In the genomic region with DNA sequence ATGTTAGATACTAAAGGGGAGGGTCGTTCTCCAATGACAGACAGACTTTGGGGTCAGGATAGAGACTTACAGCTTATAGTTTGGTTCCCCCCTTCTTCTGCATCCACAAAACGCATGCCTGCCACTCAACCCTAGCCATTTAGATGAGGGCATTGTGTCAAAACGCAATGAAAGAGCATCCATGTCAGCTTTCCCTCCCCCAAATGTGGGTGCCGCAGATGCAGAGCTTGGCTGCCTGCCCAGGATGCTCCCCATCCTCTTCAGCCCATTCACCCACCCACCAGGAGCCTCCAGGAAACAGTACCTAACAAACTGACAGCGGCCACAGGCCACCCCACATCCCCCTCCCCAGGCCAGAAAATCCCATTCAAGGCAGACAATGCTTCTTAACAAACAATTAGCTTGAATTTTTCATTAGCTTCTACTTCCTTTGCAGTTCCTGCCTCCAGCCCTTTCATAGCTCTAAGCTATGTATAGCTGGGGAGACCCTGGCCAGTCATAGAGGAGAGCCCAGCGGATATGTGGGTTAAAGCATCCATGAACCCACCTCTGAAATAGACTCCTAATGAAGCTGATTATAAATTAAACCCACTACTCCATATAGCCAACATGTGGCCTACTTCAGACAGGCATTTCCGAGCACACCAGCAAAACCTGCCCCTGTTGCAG, we compare ENCODE assay signal across 20 mouse cellular contexts. TPM values are rescaled to one million over a fixed set of nuclear protein-coding genes. Genes with fewer than 3 reads are reported as not detected.
DNase-seq lines count a peak whose midpoint lies in the region; ATAC-seq lines count a peak whose summit lies in the region.
"Had no signal": no experiment of that assay in that cellular context is flagged by ENCODE, and none has a peak within 500 bp of the region (broad histone marks: within the 10 kb centered on the region; RNA-seq: fewer than 3 reads in every experiment).

No protein-coding gene starts in this region.

- WGBS in forebrain, embryonic 12.5 days = 21% methylated on average over 7 of the region's 7 CpGs
- 38% methylated on average over 7 of the region's 7 CpGs for WGBS in hindbrain, embryonic 13.5 days
- WGBS in midbrain, embryonic 16.5 days = 24% methylated on average over 7 of the region's 7 CpGs

- H3K4me2 ChIP-seq in forebrain, embryonic 12.5 days = peak overlapping the region; percentile 13; the same call in 1 of the 2 replicates
- H3K4me2 ChIP-seq in hindbrain, embryonic 13.5 days = no peak overlapping the region
- no peak overlapping the region for H3K4me2 ChIP-seq in midbrain, embryonic 16.5 days (ENCODE audit: low read length)
- H3K4me2 ChIP-seq: embryonic facial prominence, embryonic 13.5 days; limb, embryonic 13.5 days had no signal

- H3K27me3 ChIP-seq in forebrain, embryonic 12.5 days = no peaks in the 10 kb centered on the region; the same call in 1 of the 2 replicates
- no peaks in the 10 kb centered on the region for H3K27me3 ChIP-seq in hindbrain, embryonic 13.5 days
- H3K27me3 ChIP-seq in midbrain, embryonic 16.5 days (ENCODE audit: control insufficient read depth, insufficient read depth, low read depth, low read length) = no peaks in the 10 kb centered on the region
- H3K27me3 ChIP-seq: embryonic facial prominence, embryonic 13.5 days; limb, embryonic 13.5 days had no signal

- no peak overlapping the region for H3K9ac ChIP-seq in forebrain, embryonic 12.5 days
- no peak overlapping the region for H3K9ac ChIP-seq in hindbrain, embryonic 13.5 days
- H3K9ac ChIP-seq in midbrain, embryonic 16.5 days (ENCODE audit: low read depth, low read length) = no peak overlapping the region
- H3K9ac ChIP-seq: embryonic facial prominence, embryonic 13.5 days; limb, embryonic 13.5 days had no signal

- intact Hi-C loops in left cerebral cortex, postnatal 4 days (cut with DNase I) = no loop called here

- peak; percentile 83 for ATAC-seq in forebrain, embryonic 12.5 days (ENCODE audit: low FRiP score)
- ATAC-seq in hindbrain, embryonic 13.5 days (ENCODE audit: low FRiP score) = peak; percentile 75
- ATAC-seq in midbrain, embryonic 16.5 days = peak; percentile 56; the same call in 1 of the 2 replicates
- no peak for ATAC-seq in CD4-positive, CD25-positive, alpha-beta regulatory T cell, adult 4 months

- no peak overlapping the region for H3K4me3 ChIP-seq in forebrain, embryonic 12.5 days (replicated peaks)
- H3K4me3 ChIP-seq in hindbrain, embryonic 13.5 days = no peak overlapping the region
- no peak overlapping the region for H3K4me3 ChIP-seq in midbrain, embryonic 16.5 days (ENCODE audit: low read depth, low read length)
- H3K4me3 ChIP-seq: embryonic facial prominence, embryonic 13.5 days; left cerebral cortex, adult 2 months; limb, embryonic 13.5 days had no signal

- H3K4me1 ChIP-seq in forebrain, embryonic 12.5 days = peaks cover 17% of the 10 kb centered on the region
- H3K4me1 ChIP-seq in hindbrain, embryonic 13.5 days (replicated peaks) = peaks cover 21% of the 10 kb centered on the region
- H3K4me1 ChIP-seq in midbrain, embryonic 16.5 days (ENCODE audit: control insufficient read depth, insufficient read depth, low read length) = peaks cover 6% of the 10 kb centered on the region; the same call in 1 of the 2 replicates
- H3K4me1 ChIP-seq: embryonic facial prominence, embryonic 13.5 days; limb, embryonic 13.5 days had no signal

- DNase-seq in left cerebral cortex, postnatal 4 days = peak; percentile 36
- no peak for DNase-seq in left cerebral cortex, adult 11 months (ENCODE audit: low spot score)
- no peak for DNase-seq in urinary bladder, adult 18-20 months (ENCODE audit: low spot score in 2 of 2)
- DNase-seq in lung, adult 18-20 months = no peak
- DNase-seq: adrenal gland, postnatal 25 days; gastrocnemius, postnatal 36 days; kidney, postnatal 10 days; lung, postnatal 4 days had no signal

- no peaks in the 10 kb centered on the region for H3K9me3 ChIP-seq in forebrain, embryonic 12.5 days
- H3K9me3 ChIP-seq in hindbrain, embryonic 13.5 days = no peaks in the 10 kb centered on the region
- H3K9me3 ChIP-seq in midbrain, embryonic 16.5 days (replicated peaks; ENCODE audit: control insufficient read depth, low read length, poor library complexity, severe bottlenecking) = no peaks in the 10 kb centered on the region
- H3K9me3 ChIP-seq: embryonic facial prominence, embryonic 13.5 days; limb, embryonic 13.5 days had no signal

- no peaks in the 10 kb centered on the region for H3K36me3 ChIP-seq in forebrain, embryonic 12.5 days (replicated peaks)
- H3K36me3 ChIP-seq in hindbrain, embryonic 13.5 days = no peaks in the 10 kb centered on the region
- no peaks in the 10 kb centered on the region for H3K36me3 ChIP-seq in midbrain, embryonic 16.5 days (ENCODE audit: control insufficient read depth, insufficient read depth, low read length)
- H3K36me3 ChIP-seq: embryonic facial prominence, embryonic 13.5 days; limb, embryonic 13.5 days had no signal

- peak overlapping the region; percentile 63 for H3K27ac ChIP-seq in forebrain, embryonic 12.5 days
- H3K27ac ChIP-seq in hindbrain, embryonic 13.5 days = peak overlapping the region; percentile 49
- H3K27ac ChIP-seq in midbrain, embryonic 16.5 days (ENCODE audit: low read length) = no peak overlapping the region
- H3K27ac ChIP-seq: embryonic facial prominence, embryonic 13.5 days; left cerebral cortex, adult 2 months; limb, embryonic 13.5 days had no signal

RNA-seq across cellular contexts. Expression of gene Kcna10, which starts 31.9 kb away (rescaled TPM):
- under 1 TPM in 1 of 2 experiments, not detected in 1; 0.54 TPM for total RNA-seq in left cerebral cortex, postnatal 4 days (2021)
- polyA plus RNA-seq in forebrain, embryonic 12.5 days (2016; fragmentation: Nextera tagmentation; extraction: Ambion mirVana) = not detected in 2 replicates
- polyA plus RNA-seq in hindbrain, embryonic 13.5 days (2015; fragmentation: Nextera tagmentation; extraction: Ambion mirVana) = not detected in 2 replicates
- polyA plus RNA-seq in midbrain, embryonic 16.5 days (2015; fragmentation: Nextera tagmentation; extraction: Ambion mirVana) = not detected in 2 replicates
- polyA plus RNA-seq in CD4-positive, CD25-positive, alpha-beta regulatory T cell, adult 4 months (2017; shearing (Covaris generic)) = not detected
- total RNA-seq: adrenal gland, postnatal 25 days; common myeloid progenitor, adult 5-6 weeks; gastrocnemius, postnatal 36 days; MEL had no signal
- polyA plus RNA-seq: embryonic facial prominence, embryonic 13.5 days; heart, embryonic 14.5 days; intestine, embryonic 14.5 days; limb, embryonic 13.5 days; liver, embryonic 16.5 days had no signal

RNA-seq across cellular contexts. Expression of gene Kcna2, which starts 50.1 kb away (rescaled TPM):
- 10 to 100 TPM; 21.6 to 21.8 TPM for total RNA-seq in left cerebral cortex, postnatal 4 days (2021)
- polyA plus RNA-seq in forebrain, embryonic 12.5 days (2016; fragmentation: Nextera tagmentation; extraction: Ambion mirVana) = 0.29 TPM in 2 replicates
- polyA plus RNA-seq in hindbrain, embryonic 13.5 days (2015; fragmentation: Nextera tagmentation; extraction: Ambion mirVana) = 1.2 and 1.3 TPM in 2 replicates
- 1.6 TPM in 2 replicates for polyA plus RNA-seq in midbrain, embryonic 16.5 days (2015; fragmentation: Nextera tagmentation; extraction: Ambion mirVana)
- under 1 TPM; 0.35 to 0.76 TPM for polyA plus RNA-seq in CD4-positive, CD25-positive, alpha-beta regulatory T cell, adult 4 months (2017; shearing (Covaris generic))
- total RNA-seq: common myeloid progenitor, adult 5-6 weeks; MEL had no signal
